Mouse (Mus musculus): ENCODE data around the gene Retn.

DNA sequence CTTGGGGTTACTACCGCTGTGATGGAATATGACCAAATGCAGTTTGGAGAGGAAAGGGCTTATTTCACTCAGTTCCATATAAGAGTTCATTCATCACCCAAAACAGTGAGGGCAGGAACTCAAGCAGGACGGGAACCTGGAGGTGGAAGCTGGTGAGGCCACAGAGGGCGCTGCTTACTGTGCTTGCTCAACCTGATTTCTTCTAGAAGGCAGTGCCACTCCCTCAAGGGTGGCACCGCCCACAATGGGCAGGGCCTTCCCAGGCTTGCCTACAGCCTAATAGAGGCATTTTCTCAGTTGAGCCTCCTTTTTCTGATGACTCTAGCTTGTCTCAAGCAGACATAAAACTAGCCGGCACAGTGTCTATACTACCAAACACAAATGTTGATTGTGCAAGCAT is 9.8 kb upstream of the Retn start:
- no peak for TF ChIP-seq POLR2A (IDR thresholded peaks at IDR 0.05; ENCODE audit: insufficient read depth, low read depth, low read length)
- no peak for TF ChIP-seq CTCF (IDR thresholded peaks at IDR 0.05; ENCODE audit: insufficient read depth, low read depth, low read length)
